Mouse (Mus musculus) E14TG2a.4 (cell line): ENCODE results near the gene Ubash3a.

Experiments
- CTCF ChIP-seq: conservative IDR thresholded peaks from 2 replicates; pipeline ENCODE4 v1.5.1; 2014; ENCODE audit warnings: low read length
- NANOG ChIP-seq: IDR thresholded peaks from 2 replicates; pipeline ENCODE4 v1.6.1; 2014; ENCODE audit warnings: borderline replicate concordance, low read length, mixed read lengths
- POU5F1 ChIP-seq: IDR thresholded peaks from 2 replicates; pipeline ENCODE4 v1.6.1; 2014; ENCODE audit warnings: low read length, borderline replicate concordance

- no peak for TF ChIP-seq CTCF
- no peak for TF ChIP-seq NANOG
- TF ChIP-seq POU5F1 = no peak
These were observed 63.6 kb downstream of the Ubash3a start for GRCm38 (mm10) chr17:31271136-31271851.
